Mouse (Mus musculus): ENCODE data around the gene Fshr. TPM values are rescaled to one million over a fixed set of nuclear protein-coding genes. Genes with fewer than 3 reads are reported as not detected.

Fshr gene
- total RNA-seq, 2 experiments from 2014 or later = not detected

GRCm38 (mm10) chr17:89008680-89009079 is 191.8 kb downstream of the Fshr start:
- H3K4me3 ChIP-seq = no peak overlapping the region
- TF ChIP-seq CTCF (conservative IDR thresholded peaks at IDR 0.05) = no peak
- H3K27ac ChIP-seq = no peak overlapping the region
- DNase-seq (ENCODE audit: low spot score in 2 of 2) = no peak

DNA sequence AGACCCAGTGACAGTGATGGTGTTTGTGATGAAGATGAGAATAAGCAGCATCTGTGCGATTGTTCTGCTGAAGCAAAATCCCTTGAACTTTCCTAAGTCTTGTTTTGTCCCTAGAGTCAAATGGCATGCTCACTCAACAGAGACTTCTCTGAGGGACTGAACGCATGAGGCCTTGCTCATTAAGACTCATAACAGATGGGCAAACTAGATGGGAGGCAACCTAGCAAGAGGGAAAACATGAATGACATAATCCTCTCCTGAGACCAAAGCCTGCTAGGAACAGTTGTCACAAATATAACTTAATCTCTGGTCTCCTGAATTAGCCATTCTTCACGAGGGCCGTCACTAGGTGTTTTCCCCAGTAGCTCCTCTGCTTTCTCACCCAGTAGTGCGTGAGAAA is 194.5 kb downstream of the Fshr start:
- TF ChIP-seq CTCF (conservative IDR thresholded peaks at IDR 0.05) = no peak
- no peak for DNase-seq (ENCODE audit: low spot score in 2 of 2)
- Histone ChIP-seq H3K27ac (no peak overlapping the region), H3K4me3 (no peak overlapping the region)

DNA sequence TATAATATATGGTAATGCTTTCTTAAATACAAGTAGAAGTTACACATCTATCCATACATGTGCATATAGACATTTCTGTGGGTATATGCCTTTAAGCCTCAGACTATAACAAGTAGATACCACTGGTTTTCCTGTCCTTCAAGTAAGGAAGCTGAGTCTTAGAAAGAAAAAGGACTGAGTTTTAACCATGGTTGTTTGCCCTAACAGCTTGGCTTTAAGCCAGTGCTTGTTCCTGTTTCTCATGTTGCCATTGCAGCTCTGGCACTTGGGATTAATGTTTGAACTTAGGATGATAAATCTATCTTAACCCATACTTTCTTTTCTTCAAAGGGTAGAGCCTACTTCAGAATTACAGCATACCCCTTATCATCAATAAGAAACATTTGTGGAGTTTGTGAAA is 200.6 kb downstream of the Fshr start:
- DNase-seq (ENCODE audit: low spot score in 2 of 2) = no peak
- Histone ChIP-seq H3K27ac (no peak overlapping the region), H3K4me3 (no peak overlapping the region)
- no peak for TF ChIP-seq CTCF (conservative IDR thresholded peaks at IDR 0.05)

GRCm38 (mm10) chr17:88998243-88998642 is 202.2 kb downstream of the Fshr start:
- Histone ChIP-seq H3K27ac (no peak overlapping the region), H3K4me3 (no peak overlapping the region)
- TF ChIP-seq CTCF (conservative IDR thresholded peaks at IDR 0.05) = no peak
- no peak for DNase-seq (ENCODE audit: low spot score in 2 of 2)

DNA sequence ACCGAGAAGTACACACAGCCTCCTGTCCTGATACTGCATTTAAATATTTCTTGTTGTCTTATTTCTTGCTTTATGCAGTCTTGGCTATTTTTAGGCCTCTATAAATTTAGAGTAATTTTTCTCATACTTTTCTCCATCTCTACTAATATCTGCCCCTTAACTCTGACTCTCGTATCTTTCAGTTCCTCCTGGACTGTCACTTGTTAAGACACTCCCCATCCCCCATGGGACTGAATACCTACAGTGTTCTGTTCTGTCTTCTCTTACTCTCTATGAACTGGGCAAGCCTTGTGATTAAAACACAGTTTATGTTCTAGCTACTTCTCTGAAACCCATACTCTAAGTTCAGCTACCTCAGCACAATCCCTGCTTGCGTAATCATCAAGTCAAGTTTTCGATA is 209.2 kb downstream of the Fshr start:
- Histone ChIP-seq H3K27ac (no peak overlapping the region), H3K4me3 (no peak overlapping the region)
- TF ChIP-seq CTCF (conservative IDR thresholded peaks at IDR 0.05) = no peak
- DNase-seq (ENCODE audit: low spot score in 2 of 2) = no peak

GRCm38 (mm10) chr17:88980708-88981355 is 219.6 kb downstream of the Fshr start:
- Histone ChIP-seq H3K27ac (no peak overlapping the region), H3K4me3 (no peak overlapping the region)
- TF ChIP-seq CTCF (conservative IDR thresholded peaks at IDR 0.05) = no peak
- no peak for DNase-seq (ENCODE audit: low spot score in 2 of 2)

DNA sequence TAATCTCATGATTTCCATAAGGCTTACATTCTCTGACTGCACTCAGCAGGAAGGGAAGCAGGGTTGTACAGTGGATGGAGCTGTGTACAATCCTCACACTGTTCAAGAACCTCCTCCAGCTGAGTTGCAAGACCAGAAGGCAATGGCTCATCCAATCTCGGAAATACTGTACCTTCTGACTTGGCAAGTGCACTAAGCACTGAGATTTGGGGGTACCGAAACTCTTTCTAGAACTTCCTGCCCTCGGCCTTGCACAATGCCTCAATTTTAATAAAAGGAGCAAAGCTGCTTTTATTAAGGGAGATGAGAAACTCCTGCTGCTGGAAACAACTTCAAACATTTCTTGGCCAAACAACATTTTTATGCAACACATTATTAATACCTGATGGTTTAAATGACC is 225.9 kb downstream of the Fshr start:
- no peak for TF ChIP-seq CTCF (conservative IDR thresholded peaks at IDR 0.05)
- no peak overlapping the region for H3K4me3 ChIP-seq
- DNase-seq (ENCODE audit: low spot score in 2 of 2) = no peak
- H3K27ac ChIP-seq = no peak overlapping the region

DNA sequence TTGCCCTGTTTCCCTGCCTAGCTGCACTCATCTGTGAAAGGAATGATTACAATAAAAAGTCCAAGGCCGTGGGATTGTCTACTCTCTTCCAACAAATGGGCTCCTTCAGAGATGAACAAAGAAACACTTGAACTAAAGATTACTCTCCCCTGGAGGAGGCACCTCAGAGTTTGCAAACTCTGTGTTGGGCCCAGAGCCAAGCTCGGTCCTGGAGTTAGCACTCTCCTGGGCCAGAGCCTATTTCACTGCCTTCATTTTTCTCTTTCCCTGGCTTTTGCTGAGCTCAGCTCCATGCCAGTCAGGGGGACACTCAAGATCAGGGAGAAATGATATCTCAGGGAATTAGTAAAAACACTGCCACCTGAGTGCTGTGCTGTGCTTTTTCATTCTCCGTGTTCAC is 234.4 kb downstream of the Fshr start:
- no peak for DNase-seq (ENCODE audit: low spot score in 2 of 2)
- TF ChIP-seq CTCF (conservative IDR thresholded peaks at IDR 0.05) = no peak

GRCm38 (mm10) chr17:88954011-88954410 is 246.5 kb downstream of the Fshr start:
- peak; percentile 96 for TF ChIP-seq CTCF (conservative IDR thresholded peaks at IDR 0.05)
- peak; percentile 62 to 77 for DNase-seq (ENCODE audit: low spot score in 2 of 2)
- no peak overlapping the region for H3K4me3 ChIP-seq
- no peak overlapping the region for H3K27ac ChIP-seq

More for the DNA sequence above, 234.4 kb downstream of the Fshr start:
- Histone ChIP-seq H3K4me3 (no peak overlapping the region), H3K27ac (no peak overlapping the region)

DNA sequence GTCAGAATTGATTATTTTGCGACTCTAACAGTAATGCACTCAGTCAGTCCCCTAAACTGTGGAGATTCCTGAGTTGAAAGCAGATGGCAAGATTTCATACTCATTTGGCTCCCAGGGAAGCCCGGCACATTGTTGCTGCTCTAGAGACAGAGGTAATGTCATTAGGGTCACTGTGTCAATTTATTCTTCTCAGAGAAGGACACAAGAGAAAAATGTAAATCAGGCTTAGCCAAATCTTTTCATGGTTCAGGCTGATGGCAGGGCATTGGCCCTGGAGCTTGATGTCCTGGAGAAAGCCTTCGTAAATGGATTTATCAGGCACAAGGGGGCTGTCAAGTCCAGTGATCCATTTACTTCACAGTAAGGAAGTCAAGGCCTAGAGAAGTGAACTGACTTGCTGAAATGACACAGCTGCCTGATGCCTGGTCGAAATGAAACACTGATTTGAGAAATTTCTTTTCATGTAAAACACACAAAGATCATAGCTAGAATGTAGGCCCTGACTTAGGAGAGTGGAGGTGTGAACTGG is 262.3 kb downstream of the Fshr start:
- Histone ChIP-seq H3K27ac (peak overlapping the region; percentile 70), H3K4me3 (no peak overlapping the region)
- DNase-seq (ENCODE audit: low spot score in 2 of 2) = no peak
- TF ChIP-seq CTCF (conservative IDR thresholded peaks at IDR 0.05) = no peak

DNA sequence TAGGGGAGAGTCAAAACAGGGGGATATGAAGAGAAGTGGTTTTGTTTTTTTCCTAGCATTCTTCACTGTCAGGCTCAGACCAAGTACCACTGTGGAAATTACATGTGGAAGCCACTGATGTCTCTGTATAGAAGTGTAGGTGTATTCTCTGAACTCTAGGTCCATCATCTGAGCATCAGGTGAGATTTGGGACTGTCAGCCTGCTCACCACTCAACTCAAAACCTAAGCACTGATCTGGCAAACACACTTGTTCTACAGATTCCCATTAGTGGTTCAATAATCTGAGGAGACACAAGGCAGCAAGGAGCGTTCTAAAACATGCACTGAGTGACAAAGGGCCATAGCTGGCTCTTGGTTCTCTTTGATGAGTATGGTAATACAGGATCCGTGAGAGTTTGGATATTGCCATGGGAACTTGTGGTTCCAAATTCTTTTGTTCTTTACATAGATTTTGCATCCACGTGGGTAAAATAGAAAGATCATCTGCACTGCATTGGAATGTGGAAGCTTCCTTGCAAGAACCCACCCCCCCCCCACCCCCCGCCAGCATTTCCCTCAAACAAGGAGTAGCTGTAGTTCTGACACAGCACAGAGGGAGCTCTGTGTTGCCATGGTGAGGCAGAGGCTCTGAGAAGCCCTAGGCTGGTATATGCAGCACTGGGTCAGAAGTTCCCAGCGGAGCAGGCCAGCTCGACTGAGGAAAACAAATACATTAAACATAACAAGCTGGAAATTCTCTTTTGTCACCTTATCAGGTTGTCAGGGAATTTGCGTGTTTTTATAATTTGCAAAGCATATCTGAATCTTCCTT is 262.9 kb downstream of the Fshr start:
- H3K4me3 ChIP-seq = no peak overlapping the region
- no peak for TF ChIP-seq CTCF (conservative IDR thresholded peaks at IDR 0.05)
- H3K27ac ChIP-seq = peak overlapping the region; percentile 70
- DNase-seq (ENCODE audit: low spot score in 2 of 2) = peak in 1 of 2 experiments; percentile 21

- DNase-seq (ENCODE audit: low spot score in 2 of 2) = no peak
- H3K4me3 ChIP-seq = no peak overlapping the region
- peak overlapping the region; percentile 64; the same call in 1 of the 2 replicates for H3K27ac ChIP-seq
- no peak for TF ChIP-seq CTCF (conservative IDR thresholded peaks at IDR 0.05)
These were observed 263.5 kb downstream of the Fshr start for GRCm38 (mm10) chr17:88936941-88937340.
